Mouse (Mus musculus): ENCODE data around the gene Chmp4b. TPM values are rescaled to one million over a fixed set of nuclear protein-coding genes. Genes with fewer than 3 reads are reported as not detected.

Gene Chmp4b
- polyA plus RNA-seq, 1 experiment: 116 TPM

DNA sequence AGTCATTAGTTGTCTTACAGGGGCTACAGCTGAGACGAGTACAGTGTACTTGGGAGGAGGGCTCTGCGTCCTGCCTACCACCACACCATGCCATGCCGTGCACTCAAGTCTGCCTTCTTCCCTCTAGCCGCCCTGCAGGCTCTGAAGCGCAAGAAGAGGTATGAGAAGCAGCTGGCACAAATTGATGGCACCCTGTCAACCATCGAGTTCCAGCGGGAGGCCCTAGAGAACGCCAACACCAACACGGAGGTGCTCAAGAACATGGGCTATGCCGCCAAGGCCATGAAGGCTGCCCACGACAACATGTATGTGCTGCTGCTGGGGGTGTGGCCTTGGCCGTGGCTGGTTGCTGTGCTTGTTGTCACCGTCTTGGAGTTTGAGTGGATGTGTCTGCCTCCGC, 37.9 kb downstream of the Chmp4b start:
- H3K27ac ChIP-seq (ENCODE audit: insufficient read depth, low read length): no peak overlapping the region
- H3K36me3 ChIP-seq (ENCODE audit: control insufficient read depth, insufficient read depth, low read length, poor library complexity, severe bottlenecking): peaks cover 3% of the 10 kb centered on the region; the same call in 1 of the 2 replicates
- peaks cover 3% of the 10 kb centered on the region for H3K4me1 ChIP-seq (ENCODE audit: control insufficient read depth, insufficient read depth, low read length)
- H3K9ac ChIP-seq (ENCODE audit: low read depth, poor library complexity, severe bottlenecking): no peak overlapping the region
- H3K27me3 ChIP-seq (ENCODE audit: control insufficient read depth, insufficient read depth, low read length, poor library complexity, severe bottlenecking): no peaks in the 10 kb centered on the region
- no peak overlapping the region for H3K4me3 ChIP-seq (ENCODE audit: low read depth, low read length)
- TF ChIP-seq EP300 (IDR thresholded peaks at IDR 0.05; ENCODE audit: insufficient read depth, low read depth, low read length) (no peak), CTCF (IDR thresholded peaks at IDR 0.05; ENCODE audit: low read depth, low read length) (no peak), POLR2A (IDR thresholded peaks at IDR 0.05; ENCODE audit: insufficient read depth, low read length) (no peak)
- no peaks in the 10 kb centered on the region for H3K9me3 ChIP-seq (replicated peaks; ENCODE audit: control insufficient read depth, insufficient read depth, low read length, poor library complexity, severe bottlenecking)

- no peaks in the 10 kb centered on the region for H3K27me3 ChIP-seq (ENCODE audit: control insufficient read depth, insufficient read depth, low read length, poor library complexity, severe bottlenecking)
- H3K9ac ChIP-seq (ENCODE audit: low read depth, poor library complexity, severe bottlenecking): no peak overlapping the region
- peaks cover 3% of the 10 kb centered on the region for H3K4me1 ChIP-seq (ENCODE audit: control insufficient read depth, insufficient read depth, low read length)
- no peaks in the 10 kb centered on the region for H3K9me3 ChIP-seq (replicated peaks; ENCODE audit: control insufficient read depth, insufficient read depth, low read length, poor library complexity, severe bottlenecking)
- no peak overlapping the region for H3K4me3 ChIP-seq (ENCODE audit: low read depth, low read length)
- no peak for TF ChIP-seq CTCF (IDR thresholded peaks at IDR 0.05; ENCODE audit: low read depth, low read length)
- no peak for TF ChIP-seq EP300 (IDR thresholded peaks at IDR 0.05; ENCODE audit: insufficient read depth, low read depth, low read length)
- TF ChIP-seq POLR2A (IDR thresholded peaks at IDR 0.05; ENCODE audit: insufficient read depth, low read length): no peak
- H3K36me3 ChIP-seq (ENCODE audit: control insufficient read depth, insufficient read depth, low read length, poor library complexity, severe bottlenecking): peaks cover 3% of the 10 kb centered on the region; the same call in 1 of the 2 replicates
- no peak overlapping the region for H3K27ac ChIP-seq (ENCODE audit: insufficient read depth, low read length)
Observed at GRCm38 (mm10) chr2:154690959-154691358, 39.5 kb downstream of the Chmp4b start.

DNA sequence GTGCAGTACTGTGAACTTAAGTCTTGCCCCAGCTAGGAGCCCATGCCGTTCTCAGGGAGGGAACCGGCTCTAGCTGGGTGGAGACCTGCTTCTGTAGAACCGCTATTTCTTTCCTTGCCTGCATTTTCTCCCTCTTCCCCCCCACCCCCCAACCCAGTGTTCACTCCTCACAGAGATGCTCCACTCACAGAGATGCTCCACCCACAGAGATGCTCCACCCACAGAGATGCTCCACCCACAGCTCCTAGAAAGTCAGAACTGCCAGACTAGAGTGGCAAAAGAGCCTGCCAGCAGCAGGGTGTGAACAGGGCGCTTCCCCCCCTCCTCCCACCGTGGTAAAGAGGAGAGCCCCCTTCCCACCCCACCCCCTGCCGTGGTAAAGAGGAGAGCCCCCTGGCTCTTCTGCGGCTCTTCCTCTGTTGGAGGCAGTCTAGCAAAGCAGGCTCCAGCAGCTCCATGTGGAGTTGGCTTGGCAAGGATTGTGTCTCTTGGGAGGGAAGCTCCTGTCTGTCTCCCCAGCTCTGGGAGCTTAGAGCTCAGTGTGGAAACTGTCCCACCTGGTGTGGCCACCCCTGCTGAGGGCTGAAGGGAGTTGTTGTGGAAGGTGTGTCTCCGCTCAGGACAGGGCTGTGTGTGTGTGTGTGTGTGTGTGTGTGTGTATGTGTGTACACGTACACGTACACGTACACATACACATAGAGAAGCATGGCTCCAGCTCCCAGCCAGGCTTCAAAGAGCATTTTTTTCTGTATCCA, 41.9 kb downstream of the Chmp4b start:
- TF ChIP-seq CTCF (IDR thresholded peaks at IDR 0.05; ENCODE audit: low read depth, low read length) (no peak), EP300 (IDR thresholded peaks at IDR 0.05; ENCODE audit: insufficient read depth, low read depth, low read length) (no peak), POLR2A (IDR thresholded peaks at IDR 0.05; ENCODE audit: insufficient read depth, low read length) (no peak)
- peaks cover 3% of the 10 kb centered on the region; the same call in 1 of the 2 replicates for H3K36me3 ChIP-seq (ENCODE audit: control insufficient read depth, insufficient read depth, low read length, poor library complexity, severe bottlenecking)
- H3K9ac ChIP-seq (ENCODE audit: low read depth, poor library complexity, severe bottlenecking): no peak overlapping the region
- H3K4me3 ChIP-seq (ENCODE audit: low read depth, low read length): no peak overlapping the region
- H3K9me3 ChIP-seq (replicated peaks; ENCODE audit: control insufficient read depth, insufficient read depth, low read length, poor library complexity, severe bottlenecking): no peaks in the 10 kb centered on the region
- H3K27me3 ChIP-seq (ENCODE audit: control insufficient read depth, insufficient read depth, low read length, poor library complexity, severe bottlenecking): no peaks in the 10 kb centered on the region
- H3K27ac ChIP-seq (ENCODE audit: insufficient read depth, low read length): no peak overlapping the region
- peaks cover 3% of the 10 kb centered on the region for H3K4me1 ChIP-seq (ENCODE audit: control insufficient read depth, insufficient read depth, low read length)

GRCm38 (mm10) chr2:154693941-154694256, 42.4 kb downstream of the Chmp4b start:
- no peak overlapping the region for H3K9ac ChIP-seq (ENCODE audit: low read depth, poor library complexity, severe bottlenecking)
- no peak overlapping the region for H3K4me3 ChIP-seq (ENCODE audit: low read depth, low read length)
- peaks cover 3% of the 10 kb centered on the region for H3K4me1 ChIP-seq (ENCODE audit: control insufficient read depth, insufficient read depth, low read length)
- H3K36me3 ChIP-seq (ENCODE audit: control insufficient read depth, insufficient read depth, low read length, poor library complexity, severe bottlenecking): peaks cover 3% of the 10 kb centered on the region; the same call in 1 of the 2 replicates
- no peaks in the 10 kb centered on the region for H3K9me3 ChIP-seq (replicated peaks; ENCODE audit: control insufficient read depth, insufficient read depth, low read length, poor library complexity, severe bottlenecking)
- no peak overlapping the region for H3K27ac ChIP-seq (ENCODE audit: insufficient read depth, low read length)
- TF ChIP-seq POLR2A (IDR thresholded peaks at IDR 0.05; ENCODE audit: insufficient read depth, low read length) (no peak), EP300 (IDR thresholded peaks at IDR 0.05; ENCODE audit: insufficient read depth, low read depth, low read length) (no peak), CTCF (IDR thresholded peaks at IDR 0.05; ENCODE audit: low read depth, low read length) (no peak)
- H3K27me3 ChIP-seq (ENCODE audit: control insufficient read depth, insufficient read depth, low read length, poor library complexity, severe bottlenecking): no peaks in the 10 kb centered on the region

GRCm38 (mm10) chr2:154695690-154696089, 44.2 kb downstream of the Chmp4b start:
- no peak overlapping the region for H3K27ac ChIP-seq (ENCODE audit: insufficient read depth, low read length)
- peaks cover 3% of the 10 kb centered on the region for H3K4me1 ChIP-seq (ENCODE audit: control insufficient read depth, insufficient read depth, low read length)
- TF ChIP-seq CTCF (IDR thresholded peaks at IDR 0.05; ENCODE audit: low read depth, low read length) (no peak), POLR2A (IDR thresholded peaks at IDR 0.05; ENCODE audit: insufficient read depth, low read length) (no peak), EP300 (IDR thresholded peaks at IDR 0.05; ENCODE audit: insufficient read depth, low read depth, low read length) (no peak)
- H3K36me3 ChIP-seq (ENCODE audit: control insufficient read depth, insufficient read depth, low read length, poor library complexity, severe bottlenecking): 0 out of 2 replicates have a peak, but pooled peaks cover 3% of the 10 kb centered on the region
- H3K9ac ChIP-seq (ENCODE audit: low read depth, poor library complexity, severe bottlenecking): no peak overlapping the region
- H3K27me3 ChIP-seq (ENCODE audit: control insufficient read depth, insufficient read depth, low read length, poor library complexity, severe bottlenecking): no peaks in the 10 kb centered on the region
- no peaks in the 10 kb centered on the region for H3K9me3 ChIP-seq (replicated peaks; ENCODE audit: control insufficient read depth, insufficient read depth, low read length, poor library complexity, severe bottlenecking)
- H3K4me3 ChIP-seq (ENCODE audit: low read depth, low read length): no peak overlapping the region

DNA sequence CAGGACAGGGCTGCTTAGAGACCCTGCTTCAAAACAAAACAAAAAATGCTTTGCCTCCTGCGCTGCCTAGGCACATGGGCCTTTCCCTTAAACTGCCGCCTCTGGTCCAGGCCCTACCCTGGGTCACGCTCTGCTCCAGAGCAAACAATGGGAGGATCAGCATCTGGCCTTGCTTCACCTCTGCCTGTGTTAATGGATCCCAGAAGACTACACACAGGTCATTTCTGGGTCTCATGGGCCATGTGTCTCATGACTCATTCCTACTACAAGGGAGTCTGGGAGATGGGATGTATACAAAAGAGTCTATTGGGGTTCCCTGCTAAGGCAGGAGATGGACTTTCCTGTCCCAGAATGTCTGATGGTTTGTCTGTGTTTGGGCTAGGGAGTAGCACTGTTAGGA, 45.2 kb downstream of the Chmp4b start:
- Histone ChIP-seq H3K9me3 (replicated peaks; ENCODE audit: control insufficient read depth, insufficient read depth, low read length, poor library complexity, severe bottlenecking) (no peaks in the 10 kb centered on the region), H3K9ac (ENCODE audit: low read depth, poor library complexity, severe bottlenecking) (no peak overlapping the region), H3K4me1 (ENCODE audit: control insufficient read depth, insufficient read depth, low read length) (peaks cover 3% of the 10 kb centered on the region), H3K4me3 (ENCODE audit: low read depth, low read length) (no peak overlapping the region), H3K36me3 (ENCODE audit: control insufficient read depth, insufficient read depth, low read length, poor library complexity, severe bottlenecking) (no peaks in the 10 kb centered on the region), H3K27me3 (ENCODE audit: control insufficient read depth, insufficient read depth, low read length, poor library complexity, severe bottlenecking) (no peaks in the 10 kb centered on the region), H3K27ac (ENCODE audit: insufficient read depth, low read length) (no peak overlapping the region)
- no peak for TF ChIP-seq POLR2A (IDR thresholded peaks at IDR 0.05; ENCODE audit: insufficient read depth, low read length)
- TF ChIP-seq EP300 (IDR thresholded peaks at IDR 0.05; ENCODE audit: insufficient read depth, low read depth, low read length): no peak
- no peak for TF ChIP-seq CTCF (IDR thresholded peaks at IDR 0.05; ENCODE audit: low read depth, low read length)
